Comparison of ENCODE assay signal across 11 mouse cellular contexts in the genomic region with DNA sequence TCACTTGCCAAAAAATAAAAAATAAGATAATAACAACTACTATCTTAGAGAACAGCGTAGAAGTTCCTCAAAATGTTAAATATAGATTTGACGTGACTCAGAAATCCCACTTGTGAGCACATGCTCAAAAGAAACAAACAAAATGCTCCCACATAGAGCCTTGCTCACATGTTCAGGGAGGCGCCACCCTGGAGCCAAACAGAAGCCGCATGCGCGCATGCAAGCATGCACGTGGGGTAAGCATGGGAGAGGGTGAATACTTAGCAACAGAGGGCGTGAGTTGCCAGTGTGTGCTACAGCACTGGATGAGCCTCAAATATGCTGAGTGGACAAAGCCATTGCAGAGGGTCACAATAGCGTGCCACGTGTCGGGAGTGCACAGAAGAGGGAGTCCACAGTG. TPM values are rescaled to one million over a fixed set of nuclear protein-coding genes. Genes with fewer than 3 reads are reported as not detected.
A peak's percentile ranks its signal among the peaks of the same experiment; 100 is the strongest.
DNase-seq lines count a peak whose midpoint lies in the region; ATAC-seq lines count a peak whose summit lies in the region.
"Had no signal": no experiment of that assay in that cellular context is flagged by ENCODE, and none has a peak within 500 bp of the region (broad histone marks: within the 10 kb centered on the region; RNA-seq: fewer than 3 reads in every experiment).

No protein-coding gene starts in this region.

- peaks cover 12% of the 10 kb centered on the region; the same call in 1 of the 2 replicates for H3K9me3 ChIP-seq in megakaryocyte, embryonic 14.5 days
- H3K9me3 ChIP-seq: limb, embryonic 15.5 days had no signal

- no peak for ATAC-seq in megakaryocyte, adult 5-6 weeks (ENCODE audit: poor library complexity, severe bottlenecking)

- no peaks in the 10 kb centered on the region for H3K36me3 ChIP-seq in megakaryocyte, embryonic 14.5 days (replicated peaks; ENCODE audit: low read length)
- H3K36me3 ChIP-seq: limb, embryonic 15.5 days had no signal

- H3K4me3 ChIP-seq in megakaryocyte, embryonic 14.5 days (replicated peaks) = peak overlapping the region; percentile 15
- H3K4me3 ChIP-seq: erythroblast, embryonic 14.5 days; limb, embryonic 15.5 days had no signal

- intact Hi-C loops in left cerebral cortex, postnatal 36 days (cut with DNase I) = no loop called here

- peak; percentile 49 for DNase-seq in gastrocnemius, adult 18-20 months (ENCODE audit: low spot score)
- no peak for DNase-seq in gastrocnemius, adult 8-10 months (ENCODE audit: low spot score in 2 of 2)
- DNase-seq in left cerebral cortex, postnatal 36 days (ENCODE audit: low spot score in 2 of 2) = peak; percentile 64 to 73
- DNase-seq in telencephalon, adult 2 months (ENCODE audit: low read depth, low spot score) = peak; percentile 75
- no peak for DNase-seq in cerebellum, postnatal 10 days
- no peak for DNase-seq in T-cell, adult 2 months (ENCODE audit: low spot score)
- DNase-seq: cerebellum, adult 11-12 months had no signal

- peaks cover 59% of the 10 kb centered on the region for H3K4me1 ChIP-seq in megakaryocyte, embryonic 14.5 days

- H3K27me3 ChIP-seq in megakaryocyte, embryonic 14.5 days (replicated peaks) = peaks cover 6% of the 10 kb centered on the region
- H3K27me3 ChIP-seq: limb, embryonic 15.5 days had no signal

RNA-seq across cellular contexts. Expression of a gene that starts 19.7 kb away (rescaled TPM):
- 1 to 10 TPM; 3.5 to 4.1 TPM for total RNA-seq in gastrocnemius, adult 18-20 months (2021)
- 1 to 10 TPM; 4.3 to 6.8 (median 4.5) TPM for total RNA-seq in gastrocnemius, adult 8-10 months (2022)
- 72.2 and 151 TPM in 2 replicates for polyA plus RNA-seq in megakaryocyte, embryonic 14.5 days (2012; ENCODE audit: insufficient read depth, low replicate concordance)
- total RNA-seq in megakaryocyte, adult 5-6 weeks (2015) = 1.3 TPM in 2 replicates
- 3.7 and 5.5 TPM in 2 replicates for total RNA-seq in megakaryocyte, adult 5-6 weeks (2017)
- 10 to 100 TPM; 10.8 to 11.1 TPM for total RNA-seq in left cerebral cortex, postnatal 36 days (2021)

RNA-seq across cellular contexts. Expression of a gene that starts 28.9 kb away (rescaled TPM):
- total RNA-seq in gastrocnemius, adult 18-20 months (2021) = 1 to 10 TPM; 6.6 to 6.9 TPM
- 1 to 10 TPM; 4.0 to 8.9 (median 6.3) TPM for total RNA-seq in gastrocnemius, adult 8-10 months (2022)
- polyA plus RNA-seq in megakaryocyte, embryonic 14.5 days (2012; ENCODE audit: insufficient read depth, low replicate concordance) = not detected in 2 replicates
- not detected in 2 replicates for total RNA-seq in megakaryocyte, adult 5-6 weeks (2015)
- not detected in 2 replicates for total RNA-seq in megakaryocyte, adult 5-6 weeks (2017)
- total RNA-seq in left cerebral cortex, postnatal 36 days (2021) = 1 to 10 TPM; 4.6 to 4.9 TPM
- polyA plus RNA-seq: erythroblast, embryonic 14.5 days had no signal

RNA-seq across cellular contexts. Expression of a gene that starts 38.1 kb away (rescaled TPM):
- total RNA-seq in gastrocnemius, adult 18-20 months (2021) = 10 to 100 TPM; 10.7 to 11.9 TPM
- 10 to 100 TPM in 3 of 4 experiments, 1 to 10 TPM in 1; 9.6 to 11.8 (median 11.0) TPM for total RNA-seq in gastrocnemius, adult 8-10 months (2022)
- polyA plus RNA-seq in megakaryocyte, embryonic 14.5 days (2012; ENCODE audit: insufficient read depth, low replicate concordance) = 41.8 and 139 TPM in 2 replicates
- total RNA-seq in megakaryocyte, adult 5-6 weeks (2015) = 18.9 and 19.2 TPM in 2 replicates
- total RNA-seq in megakaryocyte, adult 5-6 weeks (2017) = 16.9 and 19.0 TPM in 2 replicates
- 10 to 100 TPM; 36.5 to 37.0 TPM for total RNA-seq in left cerebral cortex, postnatal 36 days (2021)

RNA-seq across cellular contexts. Expression of a gene that starts 55.0 kb away (rescaled TPM):
- total RNA-seq in gastrocnemius, adult 18-20 months (2021) = 10 to 100 TPM; 15.8 to 17.1 TPM
- total RNA-seq in gastrocnemius, adult 8-10 months (2022) = 10 to 100 TPM; 12.3 to 16.0 (median 14.3) TPM
- 84.6 and 224 TPM in 2 replicates for polyA plus RNA-seq in megakaryocyte, embryonic 14.5 days (2012; ENCODE audit: insufficient read depth, low replicate concordance)
- total RNA-seq in megakaryocyte, adult 5-6 weeks (2015) = 63.8 and 78.5 TPM in 2 replicates
- 42.1 and 48.1 TPM in 2 replicates for total RNA-seq in megakaryocyte, adult 5-6 weeks (2017)
- 10 to 100 TPM; 20.5 to 21.2 TPM for total RNA-seq in left cerebral cortex, postnatal 36 days (2021)

Comparison
In these comparisons a context has a peak if more than half of its experiments do, and no peak if none do; other contexts are left out.
1. DNase-seq: peak in gastrocnemius, adult 18-20 months (single experiment), left cerebral cortex, postnatal 36 days (2 of 2) and telencephalon, adult 2 months (single experiment); none in gastrocnemius, adult 8-10 months (0 of 2), cerebellum, postnatal 10 days (0 of 2) and T-cell, adult 2 months (single experiment).
2. RNA of a gene that starts 28.9 kb away (total RNA-seq): 4.0 to 8.9 TPM in gastrocnemius, adult 8-10 months, 6.6 to 6.9 TPM in gastrocnemius, adult 18-20 months and 4.6 to 4.9 TPM in left cerebral cortex, postnatal 36 days; not detected in megakaryocyte, adult 5-6 weeks; every median in the first group is over 4 times any median in the second.